Mouse (Mus musculus) CH12.LX (cell line): ENCODE results near the gene Fgfr2.

ENCODE experiments used
- NELFE ChIP-seq: IDR thresholded peaks from 2 replicates; pipeline ENCODE4 v1.6.1; 2011; ENCODE audit warnings: low read depth, low read length, improper control_type of control experiment
- POLR2A ChIP-seq: IDR thresholded peaks from 2 replicates; pipeline ENCODE4 v1.6.1; 2011; ENCODE audit warnings: low read depth, mild to moderate bottlenecking, improper control_type of control experiment, low read length
- SMC3 ChIP-seq: IDR thresholded peaks from 2 replicates; pipeline ENCODE4 v1.6.1; 2011; ENCODE audit warnings: low read depth, low read length, improper control_type of control experiment

DNA sequence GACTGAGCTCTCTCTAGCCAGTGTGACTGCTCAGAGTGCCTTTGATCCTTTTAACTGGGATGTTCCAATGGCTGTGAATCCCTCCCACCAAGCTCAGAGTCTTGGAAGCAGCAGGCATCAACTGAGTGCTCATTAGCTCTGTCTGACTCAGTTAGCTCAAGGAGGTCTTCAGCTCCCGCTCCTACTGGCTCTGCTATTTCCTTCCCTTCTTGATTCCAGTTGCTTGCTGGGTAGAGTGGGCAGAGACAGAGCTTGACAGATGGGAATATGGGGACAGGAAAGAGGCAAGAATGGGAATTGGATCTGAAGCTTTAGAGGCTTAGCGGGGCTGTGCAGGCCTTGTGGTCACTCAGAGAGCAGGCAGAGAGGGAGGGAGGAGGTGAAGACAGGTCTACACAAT is 948.9 kb downstream of the Fgfr2 start:
- TF ChIP-seq POLR2A (no peak), SMC3 (no peak), NELFE (no peak)
